Mouse (Mus musculus) right cerebral cortex, adult 18-20 months (tissue): ENCODE measurements around the gene Olfr157.

ENCODE experiments used
- DNase-seq: peaks from one replicate; pipeline ENCODE4 v3.0.0; 2022; ENCODE audit warnings: mixed read lengths

The Olfr157 gene

GRCm38 (mm10) chr4:43795296-43795695 is 44.7 kb downstream of the Olfr157 start:
- no peak for DNase-seq
